Mouse (Mus musculus): ENCODE measurements around the gene Vezf1. TPM values are rescaled to one million over a fixed set of nuclear protein-coding genes. Genes with fewer than 3 reads are reported as not detected.

The Vezf1 gene
- polyA plus RNA-seq (2017; shearing (Covaris generic)), result 28.9 TPM

DNA sequence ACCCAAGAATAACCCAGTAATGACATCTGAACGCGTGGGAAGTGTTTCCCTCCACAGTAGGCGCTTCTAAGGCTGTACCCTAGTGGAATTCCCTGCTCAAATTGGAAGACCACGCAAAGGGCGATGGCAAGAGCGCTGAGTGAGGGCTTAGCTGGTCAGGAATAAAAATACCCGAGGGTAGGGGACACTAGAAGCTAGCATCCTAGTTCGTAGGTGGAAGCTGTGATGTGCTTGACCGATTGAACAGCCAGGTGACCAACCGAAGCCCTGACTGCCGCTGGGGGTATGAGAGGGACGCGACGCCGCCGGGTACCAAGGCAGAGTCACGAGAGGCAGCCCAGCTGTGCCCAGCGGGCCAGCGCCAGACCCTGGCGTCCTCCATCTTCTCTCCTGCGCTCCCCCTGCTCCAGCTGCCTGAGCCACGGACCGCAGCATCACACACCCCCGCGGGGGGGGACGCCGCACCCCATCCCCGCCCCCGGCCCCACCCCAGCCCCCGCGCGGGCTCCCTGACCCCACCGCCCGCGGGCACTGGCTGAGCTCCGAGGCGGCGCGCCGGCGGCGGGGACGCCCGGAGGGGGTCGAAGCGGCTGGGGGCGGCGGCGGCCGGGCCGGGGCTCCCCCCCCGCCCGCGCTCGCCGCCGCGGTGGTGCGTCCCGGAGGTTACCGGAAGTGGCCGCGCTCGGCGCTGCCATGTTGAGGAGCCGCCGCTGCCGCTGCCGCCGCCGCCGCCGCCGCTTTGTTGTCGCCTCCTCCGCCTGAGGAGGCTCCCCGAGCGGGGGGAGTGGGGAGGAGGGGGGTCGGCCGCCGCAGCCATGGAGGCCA, at the start of gene Vezf1:
Gene Vezf1 (plus strand): TSS at position 694 of the 825 bp plus-strand sequence.

DNA sequence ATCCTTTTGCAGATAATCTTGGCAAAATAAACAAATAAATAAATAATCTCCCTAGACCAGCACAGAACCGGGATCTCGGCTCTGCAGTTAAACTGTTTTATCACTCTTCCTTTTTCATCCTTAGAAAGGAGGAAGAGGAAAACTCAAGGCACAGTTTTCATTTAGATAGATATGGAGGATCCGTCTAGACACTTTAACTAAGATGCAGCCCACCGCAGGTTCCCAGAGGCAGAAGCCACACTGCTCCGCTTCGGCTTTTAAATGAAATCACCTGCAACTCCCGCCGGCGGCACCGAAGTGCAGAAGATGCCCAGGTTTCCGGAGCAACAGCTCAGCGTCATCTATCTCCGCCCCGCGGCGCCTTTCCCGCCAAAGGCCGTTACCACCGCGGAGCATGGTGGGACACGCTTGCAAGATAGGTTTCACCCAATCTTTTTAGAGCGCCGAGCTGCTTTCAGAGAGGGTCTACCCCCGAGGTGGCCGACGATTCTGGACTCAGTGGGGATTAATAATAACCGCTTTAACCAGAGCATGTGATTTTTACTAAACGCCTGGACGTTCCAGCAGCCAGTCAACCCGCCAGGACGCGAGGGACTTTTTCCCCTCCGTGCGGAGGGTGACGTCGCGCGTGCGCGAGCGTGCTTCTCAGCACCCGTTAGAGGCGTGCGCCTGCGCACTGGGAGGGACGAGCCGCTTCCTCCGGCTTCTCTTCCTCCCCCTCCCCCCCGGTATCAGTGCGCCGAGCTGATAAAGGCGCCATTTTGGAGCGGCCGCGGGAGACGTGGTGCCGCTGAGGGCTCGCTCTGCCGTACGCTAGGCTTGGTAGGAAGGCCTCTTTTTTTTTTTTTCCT, 20.9 kb upstream of the Vezf1 start, which contains the start of gene Srsf1:
Gene Srsf1 (plus strand): TSS at position 430 of the 851 bp plus-strand sequence.

DNA sequence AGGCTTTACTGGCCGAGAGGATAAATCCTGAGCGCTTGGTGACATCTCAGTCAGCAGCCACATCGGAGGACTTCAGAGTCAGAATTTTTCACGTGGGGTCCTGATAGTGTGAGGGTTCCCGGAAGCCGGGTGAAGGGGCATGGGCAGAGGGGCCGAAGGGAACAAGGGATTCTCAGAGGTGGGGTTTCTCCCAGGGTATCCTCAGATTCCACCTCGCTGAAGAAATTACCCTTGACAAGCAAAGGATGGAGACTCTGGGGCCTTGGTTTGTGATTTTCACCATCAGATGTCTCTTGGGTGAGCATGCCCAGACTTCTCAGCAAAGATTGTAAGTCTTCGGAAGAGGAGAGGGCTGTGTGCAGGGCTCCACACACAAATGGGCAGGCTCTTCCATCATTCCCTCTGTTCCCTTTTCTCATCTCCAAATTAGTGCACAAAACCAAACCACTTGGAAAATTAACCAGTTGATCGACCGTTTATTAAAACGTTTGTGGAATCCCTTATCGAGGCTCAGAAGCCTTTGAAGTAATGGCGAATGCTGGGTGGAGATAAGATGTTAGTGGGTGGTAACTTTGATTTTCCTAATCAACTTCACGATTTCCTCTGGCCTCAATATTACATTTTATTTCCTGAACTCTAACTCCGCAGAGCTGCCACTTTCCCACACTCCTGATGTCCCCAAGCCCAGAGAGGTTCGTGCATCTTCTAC, 30.1 kb downstream of the Vezf1 start, which contains the start of gene Cuedc1:
Gene Cuedc1 (plus strand): TSS at position 38 of the 709 bp plus-strand sequence.

Other genes starting within 250 kb of the Vezf1 start
- not detected for gene Lpo, start 240.0 kb upstream of the Vezf1 start, polyA plus RNA-seq (2017; shearing (Covaris generic))
- 18.1 TPM for gene Mks1, start 215.1 kb upstream of the Vezf1 start, polyA plus RNA-seq (2017; shearing (Covaris generic))
- not detected for gene Epx, start 192.7 kb upstream of the Vezf1 start, polyA plus RNA-seq (2017; shearing (Covaris generic))
- not detected for gene Olfr462, start 176.0 kb upstream of the Vezf1 start, polyA plus RNA-seq (2017; shearing (Covaris generic))
- gene Olfr463, start 170.9 kb upstream of the Vezf1 start, polyA plus RNA-seq (2017; shearing (Covaris generic)), result not detected
- not detected for gene Olfr464, start 147.3 kb upstream of the Vezf1 start, polyA plus RNA-seq (2017; shearing (Covaris generic))
- 5.5 TPM for gene Dynll2, start 80.7 kb upstream of the Vezf1 start, polyA plus RNA-seq (2017; shearing (Covaris generic))
- 65.2 TPM for gene Srsf1, start 20.9 kb upstream of the Vezf1 start, polyA plus RNA-seq (2017; shearing (Covaris generic))
- 5.6 TPM for gene Cuedc1, start 29.8 kb downstream of the Vezf1 start, polyA plus RNA-seq (2017; shearing (Covaris generic))
- gene Mrps23, start 136.1 kb downstream of the Vezf1 start, polyA plus RNA-seq (2017; shearing (Covaris generic)), result 102 TPM
- gene Ccdc182, start 225.8 kb downstream of the Vezf1 start, polyA plus RNA-seq (2017; shearing (Covaris generic)), result not detected

Measured in CD4-positive, CD25-positive, alpha-beta regulatory T cell, adult 9 weeks (primary cell).